Mouse (Mus musculus) ES-Bruce4 (cell line): ENCODE measurements at regions not wholly inside any gene's neighbourhood (a gene's known extent, or its start where the extent isn't known, plus 50 kb on each side); places are given as distances from the start of the nearest gene placed in this dataset.

ENCODE experiments used
- H3K27ac ChIP-seq: 2 replicates; pipeline ENCODE4 v1.5.1; 2012; ENCODE audit warnings: low read length, inconsistent platforms; ENCODE audit not compliant: insufficient read depth
- H3K27me3 ChIP-seq: 2 replicates; pipeline ENCODE4 v1.6.1; 2012; ENCODE audit warnings: mild to moderate bottlenecking, low read length, inconsistent platforms; ENCODE audit not compliant: control insufficient read depth, poor library complexity, insufficient read depth, severe bottlenecking
- H3K36me3 ChIP-seq: 2 replicates; pipeline ENCODE4 v1.6.1; 2012; ENCODE audit warnings: inconsistent platforms, mild to moderate bottlenecking, low read length, moderate library complexity; ENCODE audit not compliant: control insufficient read depth, poor library complexity, insufficient read depth, severe bottlenecking
- H3K4me1 ChIP-seq: one replicate; pipeline ENCODE4 v1.8.1; 2011; ENCODE audit warnings: low read length; ENCODE audit not compliant: control insufficient read depth, insufficient read depth
- H3K4me3 ChIP-seq: 2 replicates; pipeline ENCODE4 v1.5.1; 2011; ENCODE audit warnings: low read depth, mild to moderate bottlenecking, low read length
- H3K9ac ChIP-seq: 2 replicates; pipeline ENCODE4 v1.6.1; 2012; ENCODE audit warnings: low read depth, mild to moderate bottlenecking, inconsistent platforms; ENCODE audit not compliant: poor library complexity, severe bottlenecking
- H3K9me3 ChIP-seq: replicated peaks from 2 replicates; pipeline ENCODE4 v1.6.1; 2012; ENCODE audit warnings: mild to moderate bottlenecking, low read length, inconsistent platforms; ENCODE audit not compliant: control insufficient read depth, poor library complexity, insufficient read depth, severe bottlenecking
- CTCF ChIP-seq: IDR thresholded peaks from one replicate; pipeline ENCODE4 v1.8.1; 2011; ENCODE audit warnings: low read depth, low read length
- EP300 ChIP-seq: IDR thresholded peaks from 2 replicates; pipeline ENCODE4 v1.6.1; 2011; ENCODE audit warnings: low read depth, low read length; ENCODE audit not compliant: insufficient read depth
- POLR2A ChIP-seq: IDR thresholded peaks from one replicate; pipeline ENCODE4 v1.8.1; 2011; ENCODE audit warnings: low read length; ENCODE audit not compliant: insufficient read depth

DNA sequence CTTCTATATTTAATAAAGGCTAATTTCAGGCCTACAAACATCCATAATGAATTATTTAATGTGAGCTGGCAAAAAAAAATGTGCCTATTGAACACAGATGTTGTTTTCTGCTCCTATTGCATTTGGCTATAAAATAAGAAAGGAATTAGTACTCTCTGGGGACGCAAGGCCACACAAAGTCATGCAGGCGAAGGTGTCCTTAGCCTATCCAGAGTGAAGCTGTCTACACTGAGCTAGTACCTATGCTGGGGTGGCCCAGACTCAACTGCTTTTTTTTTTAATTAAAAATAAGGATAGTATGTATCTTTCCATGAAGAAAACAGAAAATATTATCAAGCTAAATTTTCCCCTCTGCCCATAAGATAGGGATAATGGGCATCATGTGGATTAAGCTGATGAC is 705.7 kb downstream of the Diaph3 start:
- H3K4me3 ChIP-seq = no peak overlapping the region

DNA sequence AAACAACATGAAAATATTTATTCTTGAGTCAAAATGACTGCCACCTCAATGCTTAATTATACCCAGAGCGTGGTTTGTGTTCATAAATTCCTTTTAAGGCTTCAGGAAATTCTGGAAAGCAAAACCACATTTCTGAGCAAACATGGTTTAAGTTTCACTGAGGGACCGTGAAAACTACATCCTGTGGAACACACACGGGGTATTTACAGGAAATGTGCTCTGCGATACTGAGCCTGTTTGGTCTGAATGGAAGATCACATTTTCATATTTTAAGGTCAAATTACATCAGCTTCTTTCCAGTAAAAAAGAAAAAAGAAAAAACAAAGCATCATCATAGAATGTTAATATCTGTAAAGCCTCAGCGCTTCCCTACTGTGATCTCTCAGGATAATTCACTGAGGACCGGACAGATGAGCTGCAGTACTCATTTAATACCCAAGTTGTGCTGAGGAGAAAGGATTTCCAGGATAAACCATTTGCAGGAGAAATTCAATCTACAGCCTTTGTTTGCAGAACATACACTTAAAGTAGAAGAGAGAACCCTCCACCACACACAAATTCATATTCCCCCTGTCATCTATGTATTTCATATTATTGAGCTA is 709.7 kb downstream of the Diaph3 start:
- no peak for TF ChIP-seq CTCF
- no peak for TF ChIP-seq POLR2A
- no peak for TF ChIP-seq EP300
- H3K4me1 ChIP-seq = no peaks in the 10 kb centered on the region
- no peak overlapping the region for H3K4me3 ChIP-seq
- no peaks in the 10 kb centered on the region for H3K9me3 ChIP-seq
- no peaks in the 10 kb centered on the region for H3K27me3 ChIP-seq
- H3K9ac ChIP-seq = no peak overlapping the region
- no peak overlapping the region for H3K27ac ChIP-seq
- H3K36me3 ChIP-seq = no peaks in the 10 kb centered on the region

More for the DNA sequence above, 705.7 kb downstream of the Diaph3 start:
- H3K27me3 ChIP-seq = no peaks in the 10 kb centered on the region
- H3K36me3 ChIP-seq = no peaks in the 10 kb centered on the region
- no peak overlapping the region for H3K9ac ChIP-seq
- H3K4me1 ChIP-seq = no peaks in the 10 kb centered on the region
- TF ChIP-seq POLR2A = no peak
- H3K9me3 ChIP-seq = no peaks in the 10 kb centered on the region
- H3K27ac ChIP-seq = no peak overlapping the region

DNA sequence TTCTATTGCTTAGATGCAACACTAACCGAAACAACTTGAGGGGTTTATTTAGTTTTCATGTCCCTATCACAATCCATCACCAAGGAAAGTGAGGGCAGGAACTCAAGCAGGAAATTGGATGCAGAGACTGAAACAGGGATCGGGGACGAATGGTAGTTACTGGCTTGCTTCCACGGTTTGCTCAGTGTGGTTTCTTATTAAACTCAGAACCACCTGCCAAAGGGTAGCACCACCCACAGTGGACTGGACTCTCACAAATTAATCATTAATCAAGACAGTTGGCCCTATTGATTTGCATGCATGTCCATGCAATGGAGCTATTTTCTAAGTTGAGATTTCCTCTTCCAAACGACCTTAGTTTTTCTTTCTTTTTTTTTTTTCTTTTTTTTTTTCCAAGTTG is 719.2 kb downstream of the Diaph3 start:
- Histone ChIP-seq H3K9me3 (peaks cover 7% of the 10 kb centered on the region; the same call in 1 of the 2 replicates), H3K4me3 (no peak overlapping the region), H3K9ac (no peak overlapping the region), H3K4me1 (no peaks in the 10 kb centered on the region), H3K36me3 (no peaks in the 10 kb centered on the region), H3K27ac (no peak overlapping the region), H3K27me3 (no peaks in the 10 kb centered on the region)
- TF ChIP-seq POLR2A (no peak), CTCF (no peak), EP300 (no peak)

DNA sequence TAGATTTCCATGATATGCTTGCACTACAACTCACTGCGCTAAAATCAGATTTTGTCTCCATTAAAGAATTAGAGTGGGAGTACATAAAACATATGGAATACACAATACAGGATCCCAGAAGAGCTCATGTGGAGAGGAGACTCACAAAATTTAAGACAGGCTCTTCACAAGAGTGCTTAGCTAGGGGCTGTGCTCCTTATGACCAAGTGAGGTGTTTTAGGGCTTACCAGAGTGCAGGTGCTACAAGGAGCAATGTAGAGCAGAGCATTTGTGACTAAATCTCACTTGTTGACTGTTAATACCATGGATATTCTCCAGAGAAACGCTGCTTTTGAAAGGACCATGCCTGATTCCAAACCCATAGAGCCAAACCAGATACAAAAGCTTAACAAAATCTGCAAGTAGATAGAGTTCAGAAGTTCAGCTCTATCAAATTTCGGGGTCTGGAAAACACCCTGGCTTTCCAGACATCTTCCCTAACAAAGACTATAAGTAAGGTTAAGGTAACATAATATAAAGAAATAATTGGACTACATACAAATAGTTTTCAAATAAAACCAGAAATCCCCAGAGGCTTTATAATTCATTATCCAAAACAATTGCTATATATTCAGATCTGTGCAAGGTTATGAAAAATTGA is 721.0 kb downstream of the Diaph3 start:
- TF ChIP-seq EP300 = no peak
- no peak for TF ChIP-seq CTCF
- TF ChIP-seq POLR2A = no peak

DNA sequence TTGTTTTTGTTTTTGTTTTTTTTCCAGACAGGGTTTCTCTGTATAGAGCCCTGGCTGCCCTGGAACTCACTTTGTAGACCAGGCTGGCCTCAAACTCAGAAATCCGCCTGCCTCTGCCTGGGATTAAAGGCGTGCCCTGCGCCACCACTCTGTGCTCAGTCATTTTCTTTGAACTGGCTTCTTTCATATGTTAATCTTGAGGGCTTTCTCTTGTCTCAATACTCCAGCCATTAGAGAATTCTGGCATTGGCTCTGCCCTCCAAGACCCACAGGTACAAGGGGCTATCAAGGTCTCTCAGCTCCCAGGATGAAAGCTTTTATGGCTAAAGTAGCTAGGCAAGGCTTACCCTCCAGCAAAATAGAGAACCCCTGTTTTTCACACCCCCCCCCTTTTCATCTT is 744.2 kb downstream of the Diaph3 start:
- no peaks in the 10 kb centered on the region for H3K4me1 ChIP-seq
- no peaks in the 10 kb centered on the region for H3K36me3 ChIP-seq
- no peak for TF ChIP-seq POLR2A
- 0 out of 2 replicates have a peak, but pooled peaks have one; percentile 29 for TF ChIP-seq EP300
- H3K9me3 ChIP-seq = peaks cover 30% of the 10 kb centered on the region
- H3K27ac ChIP-seq = no peak overlapping the region
- no peak overlapping the region for H3K4me3 ChIP-seq
- no peak overlapping the region for H3K9ac ChIP-seq
- H3K27me3 ChIP-seq = peaks cover 3% of the 10 kb centered on the region

More for the DNA sequence above, 721.0 kb downstream of the Diaph3 start:
- Histone ChIP-seq H3K27me3 (no peaks in the 10 kb centered on the region), H3K4me3 (no peak overlapping the region), H3K9ac (no peak overlapping the region), H3K9me3 (peaks cover 7% of the 10 kb centered on the region; the same call in 1 of the 2 replicates), H3K27ac (no peak overlapping the region), H3K4me1 (no peaks in the 10 kb centered on the region), H3K36me3 (no peaks in the 10 kb centered on the region)

DNA sequence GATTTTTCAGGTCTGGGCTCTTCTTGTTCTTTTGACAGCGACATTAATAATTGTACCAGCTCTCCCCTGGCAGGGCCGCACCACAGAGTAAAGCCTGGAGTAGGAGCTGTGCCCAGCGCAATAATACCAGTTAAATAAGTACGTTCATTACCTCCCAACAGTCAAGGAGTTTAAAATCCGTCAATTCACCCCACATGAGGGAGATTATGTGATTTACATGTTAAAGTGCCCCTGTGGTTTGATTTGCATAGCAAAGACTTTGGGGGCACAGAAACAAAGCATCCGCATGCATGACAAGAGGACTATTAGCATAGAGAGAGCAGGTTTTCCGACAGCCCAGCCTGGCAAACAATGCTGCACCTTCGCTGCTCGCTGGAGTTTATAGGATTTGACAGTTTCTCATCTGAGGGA is 745.1 kb downstream of the Diaph3 start:
- Histone ChIP-seq H3K4me1 (no peaks in the 10 kb centered on the region), H3K4me3 (no peak overlapping the region), H3K9me3 (peaks cover 30% of the 10 kb centered on the region), H3K9ac (no peak overlapping the region), H3K27ac (0 out of 2 replicates have a peak overlapping the region, but pooled peaks have one; percentile 44), H3K36me3 (no peaks in the 10 kb centered on the region), H3K27me3 (peaks cover 3% of the 10 kb centered on the region)
- TF ChIP-seq POLR2A = no peak
- peak; percentile 91 for TF ChIP-seq EP300
